Mouse (Mus musculus) layer of hippocampus, postnatal 25 days (tissue): Measurements from ENCODE around the gene Ndufc1. TPM values are rescaled to one million over a fixed set of nuclear protein-coding genes. Genes with fewer than 3 reads are reported as not detected.
"Not testable (repeated sequence)": the region's sequence is repeated elsewhere in the genome, so short reads cannot be mapped to it uniquely, and the experiment has no call there.

ENCODE experiments used
- DNase-seq, 2 experiments: peaks; one replicate each; pipeline ENCODE4 v3.0.0; 2022; ENCODE audit warnings: mixed read lengths in 2 of 2, low spot score in 1 of 2; ENCODE audit errors: extremely low spot score in 1 of 2
- total RNA-seq, 2 experiments: library from RNA; stranded (reverse); gene quantifications; 2 replicates each; pipeline ENCODE4 v1.2.3; 2021

Ndufc1 gene
- total RNA-seq, result 100 to 1,000 TPM; 311 to 356 TPM

DNA sequence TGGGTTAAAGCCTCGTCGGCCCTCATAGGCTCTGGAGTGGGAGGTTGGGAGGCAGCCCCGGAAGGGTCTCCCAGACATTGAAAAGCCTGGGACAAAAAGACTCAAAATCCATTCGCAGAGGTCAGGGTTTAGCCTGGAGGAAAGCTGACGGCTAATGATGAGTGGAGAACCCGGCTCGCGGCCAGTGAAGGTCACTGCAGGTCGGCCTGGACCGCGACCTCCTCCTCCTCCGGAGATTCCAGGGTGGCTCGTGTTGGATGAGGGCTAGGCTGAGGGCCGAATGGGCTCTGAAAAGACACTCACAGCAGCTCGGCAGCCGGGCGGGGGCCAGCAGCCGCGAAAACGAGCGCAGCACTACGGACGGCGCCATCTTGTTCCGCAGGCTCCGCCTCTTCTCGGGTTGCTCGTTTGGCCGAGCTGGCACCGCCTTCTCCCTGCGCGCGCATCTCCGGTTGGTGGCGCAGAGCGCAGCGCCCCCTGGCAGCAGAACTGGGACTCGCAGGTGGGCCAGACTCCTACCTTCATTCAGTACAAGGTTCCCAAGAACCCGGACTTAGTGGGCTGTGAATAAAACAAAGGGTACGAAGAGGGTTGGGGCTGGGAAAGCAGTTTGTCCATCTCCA is at the start of gene Ndufc1:
Gene Ndufc1, minus strand, starts transcription at position 428 of the 623 bp plus-strand sequence.
- peak; percentile 98 to 100 for DNase-seq

DNA sequence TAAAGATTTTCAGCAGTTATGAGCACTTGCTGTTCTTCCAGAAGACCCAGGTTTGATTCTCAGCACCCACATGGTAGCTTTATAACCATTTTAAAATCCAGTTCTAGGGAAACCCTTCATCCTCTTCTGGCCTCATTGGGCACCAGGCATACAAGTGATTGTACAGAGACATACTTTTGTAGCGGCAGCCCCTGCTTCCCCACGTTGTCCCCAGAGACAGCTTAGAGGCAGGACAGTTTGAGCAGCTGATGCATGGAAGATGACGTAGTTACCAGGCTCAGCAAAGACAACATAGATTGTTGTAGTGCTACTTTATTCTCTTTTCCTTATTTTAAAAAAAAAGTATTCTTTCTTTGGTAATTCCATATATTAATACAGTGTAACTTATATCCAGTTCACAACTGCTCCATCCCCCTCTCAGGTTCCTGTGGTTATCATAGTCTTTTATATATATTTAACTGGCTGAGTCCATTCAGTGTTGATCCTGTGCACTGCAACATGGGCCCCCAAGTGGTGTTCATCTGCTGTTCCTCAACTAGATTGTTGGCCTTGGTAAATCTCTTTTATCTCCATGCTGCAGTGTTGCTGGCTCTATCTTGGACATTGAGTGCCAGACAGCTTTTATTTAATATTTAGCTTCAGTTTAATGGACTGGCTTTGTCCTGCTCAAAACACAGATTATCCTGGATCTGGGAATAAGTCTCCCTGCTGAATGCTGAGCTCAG is 26.2 kb upstream of the Ndufc1 start:
- DNase-seq, result no peak

DNA sequence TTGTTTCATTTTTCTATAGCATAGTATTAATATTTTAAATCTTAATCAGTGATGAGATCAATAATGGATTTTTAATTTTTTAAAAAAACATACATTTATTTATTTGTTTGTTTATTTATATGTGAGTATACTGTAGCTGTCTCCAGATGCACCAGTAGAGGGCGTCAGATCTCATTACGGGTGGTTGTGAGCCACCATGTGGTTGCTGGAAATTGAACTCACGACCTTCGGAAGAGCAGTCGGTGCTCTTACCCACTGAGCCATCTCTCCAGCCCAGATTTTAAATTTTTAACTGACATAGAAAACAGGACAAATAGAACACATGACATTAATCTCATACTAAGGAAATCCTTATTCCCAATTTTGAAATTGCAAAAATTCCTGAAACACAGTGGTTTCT is 25.6 kb upstream of the Ndufc1 start:
- not testable (repeated sequence) for DNase-seq

DNA sequence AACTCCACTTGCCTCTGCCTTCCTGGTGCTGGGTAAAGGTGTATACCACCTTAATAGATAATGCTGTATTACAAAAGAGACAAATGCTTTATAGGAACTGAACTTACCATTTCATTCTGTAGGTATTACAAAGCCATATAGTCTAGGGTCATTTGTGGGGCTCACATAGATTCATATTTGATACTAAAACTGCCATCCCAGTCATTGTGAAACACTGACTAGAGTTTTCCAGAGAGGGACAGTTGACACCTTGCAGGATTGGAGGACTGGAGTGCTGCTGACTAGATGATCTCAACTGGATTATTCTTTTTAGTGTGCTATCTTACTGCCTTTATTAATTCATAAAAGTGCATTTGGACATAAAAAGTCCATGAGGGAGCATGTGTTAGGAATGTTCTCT is 16.6 kb upstream of the Ndufc1 start:
- no peak for DNase-seq

- DNase-seq, result no peak
These were observed 13.1 kb upstream of the Ndufc1 start for GRCm38 (mm10) chr3:51421921-51422320.

- no peak for DNase-seq
These were observed 9.2 kb upstream of the Ndufc1 start for GRCm38 (mm10) chr3:51417966-51418365.

DNA sequence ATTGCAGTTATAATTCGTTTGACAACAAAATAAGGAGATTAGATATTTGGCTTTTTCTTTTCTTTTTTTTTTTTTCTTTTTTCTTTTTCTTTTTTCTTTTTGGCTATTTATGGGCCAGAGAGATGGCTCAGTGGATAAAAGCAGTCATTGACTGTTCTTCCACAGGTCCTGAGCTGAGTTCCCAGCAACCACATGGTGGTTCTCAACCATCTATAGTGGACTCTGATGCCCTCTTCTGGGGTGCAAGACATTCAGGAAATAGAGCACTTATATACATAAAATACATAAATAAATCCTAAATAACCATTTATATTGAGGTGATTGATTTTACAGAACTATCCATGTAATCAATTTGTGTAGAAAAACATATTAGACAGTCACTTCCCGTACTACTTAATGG is 8.7 kb upstream of the Ndufc1 start:
- no peak for DNase-seq

DNA sequence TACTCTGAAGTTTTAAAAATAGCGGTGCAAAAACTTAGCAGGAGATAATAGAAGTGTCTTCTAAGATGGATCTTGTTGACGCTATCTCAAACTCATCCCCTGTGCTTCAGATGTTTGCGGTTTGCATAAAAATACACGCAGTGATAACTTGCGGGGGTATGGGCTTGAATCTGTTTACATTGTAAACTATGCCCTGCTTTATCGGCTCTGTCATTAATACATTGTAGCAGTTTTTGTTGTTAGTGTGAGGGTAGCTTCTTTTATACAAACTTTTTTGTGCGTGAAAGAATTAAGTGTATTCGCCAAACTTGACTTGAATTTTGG is 8.3 kb upstream of the Ndufc1 start:
- no peak for DNase-seq

- DNase-seq, result peak; percentile 18 to 56
These were observed 7.8 kb upstream of the Ndufc1 start for GRCm38 (mm10) chr3:51416364-51417134.

GRCm38 (mm10) chr3:51416073-51416363 is 7.2 kb upstream of the Ndufc1 start:
- DNase-seq, result no peak

GRCm38 (mm10) chr3:51415098-51416072 is 6.6 kb upstream of the Ndufc1 start, which contains the start of gene Naa15:
Gene Naa15 (plus strand): TSS chr3:51415148.
- peak; percentile 95 to 97 for DNase-seq

- no peak for DNase-seq
These were observed 4.5 kb upstream of the Ndufc1 start for GRCm38 (mm10) chr3:51413276-51413675.

- DNase-seq, result no peak
These were observed 3.7 kb upstream of the Ndufc1 start for GRCm38 (mm10) chr3:51412457-51412856.

- DNase-seq, result peak in 1 of 2 experiments; percentile 19
These were observed 773 bp downstream of the Ndufc1 start for GRCm38 (mm10) chr3:51407870-51408560.

DNA sequence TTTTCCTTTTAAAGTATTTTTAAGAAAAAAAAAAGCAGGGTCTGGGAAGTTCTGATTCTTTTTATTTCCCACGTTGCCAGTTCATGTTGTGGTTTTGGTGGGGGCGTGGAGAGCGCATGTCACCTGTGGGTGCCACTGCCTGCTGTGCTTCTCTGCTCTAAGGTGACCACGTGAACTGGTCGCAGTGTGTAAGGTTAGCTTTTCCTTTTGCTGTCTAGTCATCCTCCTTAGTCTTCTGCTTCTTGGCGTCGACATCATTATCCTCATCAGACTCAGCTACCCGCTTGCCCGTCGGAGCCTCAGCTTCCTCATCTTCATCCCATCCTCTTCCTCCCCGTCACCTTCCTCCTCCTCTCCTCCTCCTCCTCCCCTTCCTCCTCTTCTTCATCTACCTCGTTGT is 6.2 kb downstream of the Ndufc1 start:
- no peak for DNase-seq

DNA sequence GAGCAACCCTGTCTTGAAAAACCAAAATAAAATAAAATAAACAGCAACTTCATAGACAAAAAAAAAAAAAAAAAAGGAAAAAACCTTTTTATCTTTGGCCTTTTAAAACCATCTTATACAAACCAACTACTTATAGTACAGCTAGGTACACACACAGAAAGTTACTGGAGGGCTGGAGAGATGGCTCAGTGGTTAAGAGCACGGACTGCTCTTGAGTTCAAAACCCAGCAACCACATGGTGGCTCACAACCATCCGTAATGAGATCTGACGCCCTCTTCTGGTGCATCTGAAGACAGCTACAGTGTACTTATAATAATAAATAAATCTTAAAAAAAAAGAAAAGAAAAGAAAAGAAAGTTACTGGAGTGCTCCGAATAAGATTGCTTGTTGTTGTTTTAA is 6.7 kb downstream of the Ndufc1 start:
- DNase-seq, result not testable (repeated sequence)

DNA sequence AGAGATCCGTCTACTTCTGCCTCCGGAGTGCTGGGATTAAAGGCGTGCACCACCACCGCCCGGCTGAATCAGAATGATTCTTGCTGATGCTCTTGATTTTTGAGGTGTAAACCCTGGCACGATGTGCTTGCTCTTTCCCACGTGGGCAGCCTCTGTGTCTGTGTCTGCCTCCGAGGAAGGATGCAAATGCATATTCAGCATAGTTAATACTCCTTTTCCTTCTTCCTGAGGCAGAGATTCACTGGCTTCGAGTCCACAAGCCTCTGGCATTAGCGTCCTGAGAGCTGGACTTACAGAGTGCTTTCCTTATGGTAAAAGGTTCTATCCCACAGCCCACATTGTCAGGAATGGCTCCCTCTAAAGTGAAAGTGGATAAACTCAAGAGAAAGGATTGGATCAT is 8.1 kb downstream of the Ndufc1 start:
- no peak for DNase-seq

DNA sequence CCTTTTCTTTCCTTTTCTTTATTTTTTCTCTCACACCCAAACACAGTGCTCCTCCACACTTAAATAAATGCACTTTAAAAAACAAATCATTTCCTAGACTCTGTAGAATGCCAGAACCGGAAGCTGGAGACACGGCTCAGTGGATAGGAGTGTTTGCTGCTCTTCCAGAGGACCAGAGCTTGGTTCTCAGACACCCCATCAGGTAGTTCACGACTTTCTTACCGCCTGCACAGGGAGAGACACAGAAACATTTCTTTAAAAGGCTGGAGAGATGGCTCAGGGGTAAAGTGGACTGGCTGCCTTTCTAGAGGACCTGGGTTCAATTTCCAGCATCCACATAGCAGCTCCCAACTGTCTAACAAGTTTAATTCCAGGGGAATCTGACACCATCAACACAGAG is 9.3 kb downstream of the Ndufc1 start:
- DNase-seq, result no peak

DNA sequence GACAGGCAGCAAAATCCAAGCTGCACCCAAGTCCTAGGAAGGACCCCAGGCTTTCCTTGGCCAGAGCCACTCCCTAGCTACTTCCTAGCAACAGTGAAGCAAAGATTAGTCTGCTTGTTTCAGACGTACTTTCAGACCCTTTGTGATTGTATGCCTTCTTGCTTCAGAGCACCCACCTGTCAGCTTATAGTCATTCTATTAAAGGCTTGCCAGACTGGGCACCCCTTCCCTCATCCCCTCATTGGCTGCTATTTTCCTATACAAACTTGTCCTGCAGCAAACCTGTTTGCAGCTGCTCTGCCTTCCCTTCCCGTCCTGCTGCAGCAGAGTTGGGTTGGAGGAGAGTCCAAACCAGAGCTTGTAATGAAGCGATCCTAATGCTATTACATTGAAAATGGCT is 10.1 kb downstream of the Ndufc1 start:
- DNase-seq, result no peak

- DNase-seq, result no peak
These were observed 11.0 kb downstream of the Ndufc1 start for GRCm38 (mm10) chr3:51397700-51398299.
